Mouse (Mus musculus) myocyte (in vitro differentiated cells): ENCODE results near the gene Tdrd9. TPM values are rescaled to one million over a fixed set of nuclear protein-coding genes. Genes with fewer than 3 reads are reported as not detected.
A peak's percentile ranks its signal among the peaks of the same experiment; 100 is the strongest.

Experiments
- H3K27me3 ChIP-seq: one replicate; pipeline ENCODE4 v1.6.1; 2011; ENCODE audit not compliant: control insufficient read depth, insufficient read depth, insufficient read length
- H3K36me3 ChIP-seq: one replicate; pipeline ENCODE4 v1.6.1; 2011; ENCODE audit not compliant: control insufficient read depth, insufficient read depth
- H3K4me2 ChIP-seq: one replicate; pipeline ENCODE4 v1.6.1; 2011; ENCODE audit warnings: low read depth, control low read depth
- H3K4me3 ChIP-seq: one replicate; pipeline ENCODE4 v1.5.1; 2011; ENCODE audit warnings: mild to moderate bottlenecking, control low read depth, moderate library complexity
- H3K79me2 ChIP-seq: one replicate; pipeline ENCODE4 v1.6.1; 2011; ENCODE audit not compliant: control insufficient read depth, insufficient read depth
- H3ac ChIP-seq: one replicate; pipeline ENCODE4 v1.6.1; 2011; ENCODE audit not compliant: control insufficient read depth, insufficient read length
- CEBPB ChIP-seq: IDR thresholded peaks from 2 replicates; pipeline ENCODE4 v1.6.1; 2011; ENCODE audit warnings: mild to moderate bottlenecking, moderate library complexity; ENCODE audit not compliant: poor library complexity, insufficient read depth, severe bottlenecking
- E2F4 ChIP-seq: IDR thresholded peaks from one replicate; pipeline ENCODE4 v1.6.1; 2011; ENCODE audit warnings: mild to moderate bottlenecking, control low read depth, moderate library complexity; ENCODE audit not compliant: insufficient read depth
- MAX ChIP-seq: IDR thresholded peaks from one replicate; pipeline ENCODE4 v1.6.1; 2011; ENCODE audit warnings: low read depth, mild to moderate bottlenecking, control low read depth
- MYOD1 ChIP-seq, 3 experiments: IDR thresholded peaks; one replicate each; pipeline ENCODE4 v1.6.1; 2011; ENCODE audit warnings: control low read depth in 2 of 3, low read depth in 2 of 3, mild to moderate bottlenecking in 2 of 3, moderate library complexity in 1 of 3; ENCODE audit not compliant: insufficient read length in 2 of 3, control insufficient read depth in 1 of 3
- MYOG ChIP-seq, 3 experiments: IDR thresholded peaks; one replicate each; pipeline ENCODE4 v1.6.1; 2011; ENCODE audit warnings: control low read depth in 2 of 3, low read depth in 2 of 3, mild to moderate bottlenecking in 2 of 3; ENCODE audit not compliant: insufficient read length in 2 of 3, control insufficient read depth in 1 of 3, insufficient read depth in 1 of 3
- POLR2A ChIP-seq: IDR thresholded peaks from one replicate; pipeline ENCODE4 v1.6.1; 2011; ENCODE audit warnings: low read depth, mild to moderate bottlenecking, control low read depth, moderate library complexity; ENCODE audit not compliant: insufficient read length
- POLR2AphosphoS2 ChIP-seq: IDR thresholded peaks from one replicate; pipeline ENCODE4 v1.6.1; 2011; ENCODE audit warnings: low read depth, control low read depth; ENCODE audit not compliant: insufficient read length
- REST ChIP-seq: IDR thresholded peaks from one replicate; pipeline ENCODE4 v1.6.1; 2011; ENCODE audit warnings: mild to moderate bottlenecking, control low read depth, moderate library complexity; ENCODE audit not compliant: insufficient read depth, insufficient read length
- SRF ChIP-seq: IDR thresholded peaks from one replicate; pipeline ENCODE4 v1.6.1; 2011; ENCODE audit warnings: low read depth; ENCODE audit not compliant: control insufficient read depth, insufficient read length
- TCF12 ChIP-seq: IDR thresholded peaks from one replicate; pipeline ENCODE4 v1.6.1; 2011; ENCODE audit warnings: mild to moderate bottlenecking, control low read depth; ENCODE audit not compliant: poor library complexity, insufficient read depth, severe bottlenecking
- TCF3 ChIP-seq: IDR thresholded peaks from one replicate; pipeline ENCODE4 v1.6.1; 2011; ENCODE audit warnings: low read depth, control low read depth; ENCODE audit not compliant: insufficient read length
- USF1 ChIP-seq: IDR thresholded peaks from one replicate; pipeline ENCODE4 v1.6.1; 2011; ENCODE audit warnings: low read depth, mild to moderate bottlenecking, control low read depth, moderate library complexity
- polyA plus RNA-seq: library from polyadenylated mRNA; unstranded; fragments of >200 nt; fragmentation: generic; extraction: Trizol; gene quantifications from one replicate; pipeline ENCODE4 v1.2.1, GENCODE M21; 2012; ENCODE audit warnings: missing spikeins

Tdrd9 gene
- polyA plus RNA-seq, 1 experiment: 1.7 TPM

- Histone ChIP-seq H3ac (no peak overlapping the region), H3K27me3 (no peaks in the 10 kb centered on the region), H3K79me2 (no peaks in the 10 kb centered on the region), H3K4me2 (no peak overlapping the region), H3K4me3 (no peak overlapping the region), H3K36me3 (no peaks in the 10 kb centered on the region)
- TF ChIP-seq USF1 (no peak), MAX (no peak), E2F4 (no peak), POLR2AphosphoS2 (no peak), CEBPB (no peak), SRF (no peak), MYOG (IDR thresholded peaks at IDR 0.05; ENCODE audit: control insufficient read depth in 1 of 3, insufficient read depth in 1 of 3, insufficient read length in 2 of 3, low read depth in 2 of 3) (no peak), REST (no peak), TCF3 (no peak), MYOD1 (IDR thresholded peaks at IDR 0.05; ENCODE audit: control insufficient read depth in 1 of 3, insufficient read length in 2 of 3, low read depth in 2 of 3) (no peak), POLR2A (no peak), TCF12 (no peak)
These were observed 117.4 kb downstream of the Tdrd9 start for GRCm38 (mm10) chr12:112088609-112089324.

GRCm38 (mm10) chr12:112091054-112091453, 119.7 kb downstream of the Tdrd9 start:
- Histone ChIP-seq H3K27me3 (no peaks in the 10 kb centered on the region), H3K4me2 (peak overlapping the region; percentile 4), H3ac (no peak overlapping the region), H3K79me2 (no peaks in the 10 kb centered on the region), H3K36me3 (no peaks in the 10 kb centered on the region), H3K4me3 (no peak overlapping the region)
- TF ChIP-seq TCF12 (no peak), USF1 (no peak), MAX (no peak), MYOD1 (IDR thresholded peaks at IDR 0.05; ENCODE audit: control insufficient read depth in 1 of 3, insufficient read length in 2 of 3, low read depth in 2 of 3) (no peak), TCF3 (no peak), CEBPB (no peak), REST (no peak), POLR2A (no peak), MYOG (IDR thresholded peaks at IDR 0.05; ENCODE audit: control insufficient read depth in 1 of 3, insufficient read depth in 1 of 3, insufficient read length in 2 of 3, low read depth in 2 of 3) (no peak), SRF (no peak), POLR2AphosphoS2 (no peak), E2F4 (no peak)

GRCm38 (mm10) chr12:112094261-112094880, 123.0 kb downstream of the Tdrd9 start:
- TF ChIP-seq MYOG (IDR thresholded peaks at IDR 0.05; ENCODE audit: control insufficient read depth in 1 of 3, insufficient read depth in 1 of 3, insufficient read length in 2 of 3, low read depth in 2 of 3) (no peak), REST (no peak), SRF (no peak), MYOD1 (IDR thresholded peaks at IDR 0.05; ENCODE audit: control insufficient read depth in 1 of 3, insufficient read length in 2 of 3, low read depth in 2 of 3) (no peak), USF1 (no peak), MAX (no peak), POLR2AphosphoS2 (no peak), POLR2A (no peak), E2F4 (no peak), CEBPB (no peak), TCF3 (no peak), TCF12 (no peak)
- no peaks in the 10 kb centered on the region for H3K36me3 ChIP-seq
- no peak overlapping the region for H3K4me3 ChIP-seq
- no peak overlapping the region for H3ac ChIP-seq
- no peaks in the 10 kb centered on the region for H3K27me3 ChIP-seq
- H3K4me2 ChIP-seq: no peak overlapping the region
- no peaks in the 10 kb centered on the region for H3K79me2 ChIP-seq

GRCm38 (mm10) chr12:112096051-112096732, 124.8 kb downstream of the Tdrd9 start:
- TF ChIP-seq MYOD1 (IDR thresholded peaks at IDR 0.05; ENCODE audit: control insufficient read depth in 1 of 3, insufficient read length in 2 of 3, low read depth in 2 of 3): peak in 1 of 3 experiments; percentile 12
- no peak for TF ChIP-seq REST
- TF ChIP-seq USF1: no peak
- TF ChIP-seq E2F4: no peak
- TF ChIP-seq TCF3: no peak
- TF ChIP-seq TCF12: no peak
- no peak for TF ChIP-seq POLR2AphosphoS2
- TF ChIP-seq POLR2A: no peak
- 0 out of 2 replicates have a peak, but pooled peaks have one; percentile 49 for TF ChIP-seq CEBPB
- no peak for TF ChIP-seq SRF
- TF ChIP-seq MAX: no peak
- TF ChIP-seq MYOG (IDR thresholded peaks at IDR 0.05; ENCODE audit: control insufficient read depth in 1 of 3, insufficient read depth in 1 of 3, insufficient read length in 2 of 3, low read depth in 2 of 3): peak in 1 of 3 experiments; percentile 2
- Histone ChIP-seq H3K36me3 (no peaks in the 10 kb centered on the region), H3K4me2 (peak overlapping the region; percentile 52), H3K27me3 (no peaks in the 10 kb centered on the region), H3K4me3 (no peak overlapping the region), H3ac (no peak overlapping the region), H3K79me2 (no peaks in the 10 kb centered on the region)
